Mouse (Mus musculus) heart, embryonic 11.5 days (tissue): ENCODE results near the gene Auts2. TPM values are rescaled to one million over a fixed set of nuclear protein-coding genes. Genes with fewer than 3 reads are reported as not detected.

Experiments used
- ATAC-seq: fragments of 200-750 bp; cut with Nextera tagmentation; replicated peaks from 2 replicates; pipeline ENCODE4 v1.8.0; 2017; ENCODE audit warnings: moderate library complexity; ENCODE audit not compliant: insufficient number of reproducible peaks, low FRiP score, low TSS enrichment
- H3K27ac ChIP-seq: fragments of 300-500 bp; sonication (generic); 2 replicates; pipeline ENCODE4 v1.5.1; 2014; ENCODE audit warnings: mild to moderate bottlenecking, low read depth, low read length
- H3K27me3 ChIP-seq: fragments of 300-500 bp; sonication (generic); 2 replicates; pipeline ENCODE4 v1.6.1; 2014; ENCODE audit warnings: mild to moderate bottlenecking, low read length, mixed read lengths; ENCODE audit not compliant: control insufficient read depth, insufficient read depth
- H3K36me3 ChIP-seq: fragments of 300-500 bp; sonication (generic); 2 replicates; pipeline ENCODE4 v1.6.1; 2014; ENCODE audit warnings: mild to moderate bottlenecking, low read length, moderate library complexity, mixed read lengths; ENCODE audit not compliant: control insufficient read depth, insufficient read depth
- H3K4me1 ChIP-seq: fragments of 300-500 bp; sonication (generic); 2 replicates; pipeline ENCODE4 v1.6.1; 2014; ENCODE audit warnings: low read length; ENCODE audit not compliant: control insufficient read depth, insufficient read depth
- H3K4me2 ChIP-seq: fragments of 300-500 bp; sonication (generic); 2 replicates; pipeline ENCODE4 v1.6.1; 2014; ENCODE audit warnings: mild to moderate bottlenecking, moderate library complexity
- H3K4me3 ChIP-seq: fragments of 300-500 bp; sonication (generic); 2 replicates; pipeline ENCODE4 v1.5.1; 2014; ENCODE audit warnings: low read depth, low read length
- H3K9ac ChIP-seq: fragments of 300-500 bp; sonication (generic); 2 replicates; pipeline ENCODE4 v1.6.1; 2014; ENCODE audit warnings: mild to moderate bottlenecking, low read depth, low read length, moderate library complexity
- H3K9me3 ChIP-seq: fragments of 300-500 bp; sonication (generic); replicated peaks from 2 replicates; pipeline ENCODE4 v1.6.1; 2016; ENCODE audit warnings: low read length; ENCODE audit not compliant: control insufficient read depth
- WGBS: fragments of 180-500 bp; shearing (Covaris S2); extraction: QIAGEN DNeasy Blood & Tissue Kit; methylation state at CpG from one replicate; pipeline ENCODE4 v1.1.7; 2014; ENCODE audit not compliant: insufficient replicate concordance; 5-methylcytosine and 5-hydroxymethylcytosine counted together
- polyA plus RNA-seq: library from polyadenylated mRNA; unstranded; fragments of >200 nt; fragmentation: Nextera tagmentation; extraction: Ambion mirVana; gene quantifications from 2 replicates; pipeline ENCODE4 v1.2.1, GENCODE M21; 2014

Gene Auts2
- polyA plus RNA-seq, 1 experiment from 2014 or later: 19.8 TPM

DNA sequence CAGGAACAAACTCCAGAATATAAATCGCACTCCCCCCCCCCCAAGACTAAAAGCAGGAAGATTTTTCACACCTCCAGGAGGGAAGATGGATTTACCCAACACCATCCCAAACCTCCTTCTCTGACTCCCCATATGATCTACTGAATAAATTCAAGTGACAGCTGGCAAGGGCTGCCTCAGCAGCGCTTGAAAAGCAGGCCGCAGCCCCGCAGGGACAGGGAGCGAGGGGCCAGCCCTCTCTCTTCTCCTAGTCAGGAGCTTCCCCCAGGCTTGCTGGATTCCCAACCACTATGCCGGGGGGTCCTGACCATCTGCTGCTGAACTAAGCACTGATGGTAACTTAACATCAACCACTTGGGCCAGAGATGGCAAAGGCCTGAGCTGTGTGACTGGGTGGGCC is 995.2 kb downstream of the Auts2 start:
- ATAC-seq: no peak
- H3K4me1 ChIP-seq: 0 out of 2 replicates have a peak, but pooled peaks cover 2% of the 10 kb centered on the region
- H3K4me3 ChIP-seq: no peak overlapping the region
- H3K4me2 ChIP-seq: no peak overlapping the region
- H3K27ac ChIP-seq: no peak overlapping the region
- 79% methylated on average over 6 of the region's 6 CpGs for WGBS
- no peaks in the 10 kb centered on the region for H3K9me3 ChIP-seq
- no peaks in the 10 kb centered on the region for H3K36me3 ChIP-seq
- no peaks in the 10 kb centered on the region for H3K27me3 ChIP-seq
- H3K9ac ChIP-seq: no peak overlapping the region

DNA sequence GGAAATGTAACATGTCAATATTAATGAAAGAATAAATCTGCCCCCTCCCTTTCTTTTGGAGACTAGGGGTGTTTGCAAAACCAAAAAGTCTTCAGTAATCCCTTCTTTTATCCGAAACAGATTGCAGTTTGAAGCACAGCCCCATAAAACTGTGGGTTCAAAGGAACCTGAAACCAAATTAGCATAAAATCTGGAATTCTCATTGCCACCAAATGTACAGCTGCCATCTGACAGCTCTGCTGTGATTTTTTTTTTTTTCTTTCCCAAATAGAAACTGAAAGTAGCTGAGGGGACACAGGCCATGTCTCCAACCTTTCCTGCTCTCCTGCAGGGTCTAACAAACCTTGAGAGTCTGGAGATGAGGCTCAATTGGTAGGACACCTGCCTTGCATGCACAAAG is 996.7 kb downstream of the Auts2 start:
- Histone ChIP-seq H3K27me3 (no peaks in the 10 kb centered on the region), H3K36me3 (no peaks in the 10 kb centered on the region), H3K4me1 (no peaks in the 10 kb centered on the region), H3K27ac (no peak overlapping the region), H3K4me3 (no peak overlapping the region), H3K9ac (no peak overlapping the region), H3K9me3 (no peaks in the 10 kb centered on the region), H3K4me2 (no peak overlapping the region)
- no peak for ATAC-seq
- 73% methylated on average over 1 of the region's 1 CpGs for WGBS

DNA sequence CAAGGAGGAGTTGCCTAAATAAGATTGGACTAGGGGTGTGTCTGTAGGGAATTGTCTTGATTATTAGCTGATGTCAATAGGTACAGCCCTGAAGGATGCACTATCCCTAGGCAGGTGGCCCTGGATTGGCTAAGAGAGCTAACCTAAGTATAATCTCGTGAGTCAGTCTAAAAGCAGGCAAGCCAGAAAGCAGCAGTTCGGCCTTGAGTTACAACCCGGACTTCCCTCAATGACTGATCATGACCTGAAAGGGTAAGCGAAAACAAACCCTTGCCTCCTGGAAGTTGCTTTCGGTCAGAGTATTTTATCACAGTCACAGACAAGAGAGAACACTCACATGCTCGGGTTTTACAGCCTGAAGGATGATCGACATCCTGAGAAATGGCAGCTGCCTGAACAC is 998.8 kb downstream of the Auts2 start:
- Histone ChIP-seq H3K4me1 (no peaks in the 10 kb centered on the region), H3K9ac (no peak overlapping the region), H3K4me2 (no peak overlapping the region), H3K27me3 (no peaks in the 10 kb centered on the region), H3K9me3 (no peaks in the 10 kb centered on the region), H3K36me3 (no peaks in the 10 kb centered on the region), H3K27ac (no peak overlapping the region), H3K4me3 (no peak overlapping the region)
- 73% methylated on average over 7 of the region's 7 CpGs for WGBS
- no peak for ATAC-seq

DNA sequence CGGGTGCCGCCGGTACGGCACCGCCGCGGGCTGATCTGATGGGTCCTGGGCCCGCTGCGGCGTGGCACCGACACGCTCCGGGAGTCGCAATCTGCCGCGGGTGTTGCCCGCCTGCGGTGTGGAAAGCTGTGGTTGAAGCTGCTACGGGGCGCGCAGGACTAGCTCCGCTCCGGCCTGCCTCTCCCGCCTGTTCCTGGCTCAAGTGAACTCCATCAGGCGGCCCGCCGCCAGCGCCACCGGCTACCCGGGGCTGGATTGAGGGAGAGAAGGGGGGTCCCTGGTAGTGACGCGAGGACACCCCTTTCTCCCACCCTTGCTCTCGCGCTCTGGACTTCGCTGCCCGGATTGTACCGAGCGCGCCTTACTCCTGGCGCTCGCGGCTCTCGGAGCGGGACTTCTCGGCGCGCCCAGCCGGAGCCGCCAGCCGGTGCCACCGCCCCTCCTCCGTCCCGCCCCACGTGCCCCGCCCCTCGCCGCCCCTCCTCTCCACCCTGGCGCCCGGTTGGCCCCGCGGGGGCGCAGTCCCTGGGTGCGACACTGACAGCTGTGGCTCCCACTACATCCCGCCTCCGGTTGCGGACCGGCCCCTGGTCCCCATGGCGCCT is 1004.7 kb downstream of the Auts2 start:
- peaks cover 9% of the 10 kb centered on the region; the same call in 1 of the 2 replicates for H3K4me1 ChIP-seq
- H3K9me3 ChIP-seq: no peaks in the 10 kb centered on the region
- under 1% methylated on average over 59 of the region's 68 CpGs for WGBS
- H3K36me3 ChIP-seq: no peaks in the 10 kb centered on the region
- no peaks in the 10 kb centered on the region for H3K27me3 ChIP-seq
- ATAC-seq: peak; percentile 75
- peak overlapping the region; percentile 87 for H3K27ac ChIP-seq
- peak overlapping the region; percentile 75 for H3K4me2 ChIP-seq
- peak overlapping the region; percentile 91 for H3K9ac ChIP-seq
- peak overlapping the region; percentile 65 for H3K4me3 ChIP-seq

DNA sequence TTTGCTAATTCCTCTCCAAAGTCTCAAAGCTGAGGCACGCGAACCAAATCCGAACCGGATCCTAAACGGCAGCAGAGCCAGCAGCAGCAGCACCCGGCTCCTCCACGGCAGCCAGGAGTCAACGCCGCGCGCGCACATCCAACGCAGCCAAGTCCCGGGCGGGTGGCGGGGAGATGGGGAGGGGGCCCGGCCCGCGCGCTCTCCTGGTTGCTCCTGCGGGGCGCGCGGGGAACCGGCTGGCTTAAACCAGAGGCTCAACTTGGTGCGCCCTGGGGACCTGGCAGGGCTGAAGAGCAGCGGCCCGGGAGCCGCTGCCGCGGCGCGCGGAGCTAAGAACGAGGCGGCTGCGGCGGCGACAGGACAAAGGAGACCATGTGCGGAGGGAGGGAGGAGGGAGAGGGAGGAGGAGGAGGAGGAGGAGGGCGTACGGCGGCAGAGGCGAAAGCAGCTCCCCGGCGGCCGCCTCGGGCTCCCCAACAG is 1005.3 kb downstream of the Auts2 start:
- H3K4me2 ChIP-seq: peak overlapping the region; percentile 75
- peak overlapping the region; percentile 87 for H3K27ac ChIP-seq
- H3K36me3 ChIP-seq: 0 out of 2 replicates have a peak, but pooled peaks cover 2% of the 10 kb centered on the region
- no peaks in the 10 kb centered on the region for H3K9me3 ChIP-seq
- ATAC-seq: peak; percentile 51; the same call in 1 of the 2 replicates
- H3K4me3 ChIP-seq: peak overlapping the region; percentile 65
- 1% methylated on average over 37 of the region's 48 CpGs for WGBS
- no peaks in the 10 kb centered on the region for H3K27me3 ChIP-seq
- peak overlapping the region; percentile 91 for H3K9ac ChIP-seq
- peaks cover 9% of the 10 kb centered on the region; the same call in 1 of the 2 replicates for H3K4me1 ChIP-seq

DNA sequence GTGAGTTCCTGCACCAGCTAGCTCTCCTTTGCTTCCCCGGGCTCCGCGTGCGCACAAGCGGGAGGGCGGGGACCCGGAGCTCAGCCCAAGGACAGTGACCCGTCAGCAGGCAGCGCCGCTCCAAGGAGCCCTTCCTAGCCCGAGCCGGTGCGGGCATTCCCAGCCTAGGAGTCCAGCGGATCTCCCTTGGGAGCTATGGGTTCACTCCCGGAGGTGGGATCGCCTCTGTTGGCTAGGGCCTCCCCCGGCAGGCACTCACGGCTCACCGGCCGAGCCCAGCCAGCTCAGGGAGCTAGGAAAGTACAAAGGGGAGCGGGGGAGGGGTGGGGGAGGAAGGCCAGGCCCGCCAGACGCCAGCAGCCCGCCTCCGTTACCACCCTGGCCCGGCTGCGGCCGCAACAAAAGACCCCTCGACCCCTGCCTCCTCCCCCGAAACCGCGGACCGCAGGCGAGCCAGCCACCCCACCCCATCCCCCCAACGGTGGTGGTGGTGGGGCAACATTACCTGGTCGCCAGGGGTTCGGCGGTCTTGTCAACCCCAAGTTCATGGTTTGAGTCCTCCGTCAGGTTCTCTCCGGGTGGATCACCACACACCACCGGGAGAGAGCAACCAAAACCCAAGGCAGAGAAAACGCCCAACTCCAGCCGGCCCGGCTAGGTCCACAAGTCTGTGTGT is 1005.9 kb downstream of the Auts2 start:
- ATAC-seq: peak; percentile 60
- Histone ChIP-seq H3K27me3 (no peaks in the 10 kb centered on the region), H3K27ac (peak overlapping the region; percentile 87), H3K9ac (peak overlapping the region; percentile 91), H3K9me3 (no peaks in the 10 kb centered on the region), H3K36me3 (0 out of 2 replicates have a peak, but pooled peaks cover 2% of the 10 kb centered on the region), H3K4me1 (peaks cover 9% of the 10 kb centered on the region; the same call in 1 of the 2 replicates), H3K4me3 (peak overlapping the region; percentile 65), H3K4me2 (peak overlapping the region; percentile 75)
- under 1% methylated on average over 40 of the region's 44 CpGs for WGBS

DNA sequence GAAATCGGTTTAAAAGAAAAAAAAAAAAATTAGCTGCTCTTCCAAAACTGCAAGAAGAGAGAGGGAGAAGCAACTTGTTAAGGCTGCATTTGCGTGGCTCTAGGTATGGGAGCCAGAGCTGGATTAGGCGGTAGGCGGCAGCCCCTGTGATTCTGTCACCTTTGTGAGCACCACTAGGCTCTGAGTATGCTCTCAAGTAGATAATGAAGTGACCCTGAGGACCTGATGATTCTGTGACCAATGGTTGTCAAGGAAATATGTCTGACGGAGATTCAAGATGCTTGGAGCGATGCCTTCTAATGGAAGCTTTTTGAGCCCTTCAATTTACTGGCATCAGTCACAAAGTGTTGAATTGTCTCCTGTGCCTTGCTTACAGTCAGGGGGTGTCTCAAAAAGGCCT is 1007.4 kb downstream of the Auts2 start:
- WGBS: 31% methylated on average over 6 of the region's 6 CpGs
- H3K4me2 ChIP-seq: peak overlapping the region; percentile 75
- peaks cover 9% of the 10 kb centered on the region; the same call in 1 of the 2 replicates for H3K4me1 ChIP-seq
- H3K27ac ChIP-seq: no peak overlapping the region
- 0 out of 2 replicates have a peak, but pooled peaks cover 2% of the 10 kb centered on the region for H3K36me3 ChIP-seq
- no peaks in the 10 kb centered on the region for H3K9me3 ChIP-seq
- ATAC-seq: no peak
- no peak overlapping the region for H3K9ac ChIP-seq
- H3K4me3 ChIP-seq: peak overlapping the region; percentile 65
- no peaks in the 10 kb centered on the region for H3K27me3 ChIP-seq

DNA sequence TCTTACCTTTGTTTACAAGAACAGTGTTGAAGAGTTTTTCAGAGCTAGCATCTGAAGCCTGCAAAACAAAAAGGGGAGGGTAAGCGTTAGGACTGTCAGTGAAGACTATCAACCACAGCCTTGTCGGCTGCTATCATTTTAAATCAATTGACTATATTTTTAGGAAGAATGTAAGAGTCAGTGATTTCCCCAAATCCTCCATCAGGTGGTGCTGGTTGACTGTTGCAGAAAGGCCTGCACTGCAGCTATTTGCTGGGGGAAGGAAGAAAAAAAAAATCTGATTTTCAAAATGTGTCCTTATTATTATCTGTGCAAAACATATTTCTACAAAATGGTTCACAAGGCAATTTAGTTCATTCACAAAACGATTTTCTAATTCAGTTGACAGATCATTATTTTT is 1009.3 kb downstream of the Auts2 start:
- 0 out of 2 replicates have a peak, but pooled peaks cover 5% of the 10 kb centered on the region for H3K36me3 ChIP-seq
- H3K27me3 ChIP-seq: no peaks in the 10 kb centered on the region
- no peak for ATAC-seq
- H3K4me2 ChIP-seq: no peak overlapping the region
- no peaks in the 10 kb centered on the region for H3K9me3 ChIP-seq
- H3K4me1 ChIP-seq: peaks cover 7% of the 10 kb centered on the region; the same call in 1 of the 2 replicates
- 33% methylated on average over 3 of the region's 3 CpGs for WGBS
- no peak overlapping the region for H3K4me3 ChIP-seq
- no peak overlapping the region for H3K27ac ChIP-seq
- no peak overlapping the region for H3K9ac ChIP-seq
